Mouse (Mus musculus) CD4-positive helper T cell, adult 2 months (primary cell): ENCODE results near the gene Ppm1h.

Experiments
- DNase-seq: peaks from one replicate; pipeline ENCODE4 v3.0.0-alpha.2; 2012; ENCODE audit warnings: low read depth, missing footprints, low spot score

Gene Ppm1h

GRCm38 (mm10) chr10:122887528-122888183 is 209.1 kb downstream of the Ppm1h start:
- no peak for DNase-seq

GRCm38 (mm10) chr10:122890682-122891350 is 212.3 kb downstream of the Ppm1h start:
- DNase-seq, result no peak

- DNase-seq, result no peak
These were observed 212.9 kb downstream of the Ppm1h start for GRCm38 (mm10) chr10:122891461-122891860.

- no peak for DNase-seq
These were observed 216.1 kb downstream of the Ppm1h start for GRCm38 (mm10) chr10:122894555-122895069.

- DNase-seq, result peak; percentile 39
These were observed 216.7 kb downstream of the Ppm1h start for GRCm38 (mm10) chr10:122895121-122895770.

- no peak for DNase-seq
These were observed 221.4 kb downstream of the Ppm1h start for GRCm38 (mm10) chr10:122899971-122900370.

- no peak for DNase-seq
These were observed 221.9 kb downstream of the Ppm1h start for GRCm38 (mm10) chr10:122900466-122900865.

GRCm38 (mm10) chr10:122901379-122901778 is 222.8 kb downstream of the Ppm1h start:
- DNase-seq, result no peak

- no peak for DNase-seq
These were observed 231.0 kb downstream of the Ppm1h start for GRCm38 (mm10) chr10:122909406-122910032.

GRCm38 (mm10) chr10:122910798-122911225 is 232.2 kb downstream of the Ppm1h start:
- no peak for DNase-seq

- no peak for DNase-seq
These were observed 233.1 kb downstream of the Ppm1h start for GRCm38 (mm10) chr10:122911668-122912067.

GRCm38 (mm10) chr10:122912086-122912690 is 233.6 kb downstream of the Ppm1h start:
- no peak for DNase-seq

- no peak for DNase-seq
These were observed 234.3 kb downstream of the Ppm1h start for GRCm38 (mm10) chr10:122912701-122913368.

- no peak for DNase-seq
These were observed 234.8 kb downstream of the Ppm1h start for GRCm38 (mm10) chr10:122913393-122913792.

GRCm38 (mm10) chr10:122915905-122916304 is 237.3 kb downstream of the Ppm1h start:
- peak; percentile 27 for DNase-seq

GRCm38 (mm10) chr10:122917648-122918324 is 239.2 kb downstream of the Ppm1h start:
- DNase-seq, result no peak

GRCm38 (mm10) chr10:122918325-122918694 is 239.7 kb downstream of the Ppm1h start:
- DNase-seq, result no peak

GRCm38 (mm10) chr10:122918754-122919153 is 240.2 kb downstream of the Ppm1h start:
- no peak for DNase-seq

GRCm38 (mm10) chr10:122919416-122919815 is 240.9 kb downstream of the Ppm1h start:
- no peak for DNase-seq

- no peak for DNase-seq
These were observed 241.7 kb downstream of the Ppm1h start for GRCm38 (mm10) chr10:122920218-122920795.
